Mouse (Mus musculus): ENCODE measurements around the gene Tmem125. TPM values are rescaled to one million over a fixed set of nuclear protein-coding genes. Genes with fewer than 3 reads are reported as not detected.
"Not testable (repeated sequence)": the region's sequence is repeated elsewhere in the genome, so short reads cannot be mapped to it uniquely, and the experiment has no call there.

The Tmem125 gene
- polyA plus RNA-seq, 1 experiment from 2014 or later: 6.3 TPM

DNA sequence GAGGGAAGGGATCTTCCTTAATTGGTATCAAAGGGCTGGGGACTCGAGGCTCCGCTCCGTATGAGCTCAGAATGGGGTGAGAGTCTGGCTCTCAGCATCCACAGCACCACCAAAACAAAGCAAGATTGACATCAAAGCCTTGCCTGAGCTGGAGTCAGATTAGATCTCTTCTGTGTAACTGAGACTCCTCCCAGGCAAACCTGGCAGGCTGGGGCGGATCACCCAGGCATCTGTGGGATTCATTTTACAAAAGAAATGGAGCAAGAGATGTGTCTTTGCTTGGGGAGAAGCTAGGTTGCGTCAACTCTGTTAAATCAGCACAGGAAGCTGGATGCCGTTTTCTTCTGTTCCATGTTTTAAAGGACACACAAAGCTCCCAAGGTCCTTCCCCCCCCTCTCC is 34.8 kb downstream of the Tmem125 start:
- H3K4me2 ChIP-seq: no peak overlapping the region
- H3K27me3 ChIP-seq: no peaks in the 10 kb centered on the region
- no peak for ATAC-seq (ENCODE audit: borderline replicate concordance, extremely low read depth, low FRiP score, low TSS enrichment)
- H3K9ac ChIP-seq: no peak overlapping the region
- H3K4me3 ChIP-seq: no peak overlapping the region
- H3K4me1 ChIP-seq: peaks cover 7% of the 10 kb centered on the region; the same call in 1 of the 2 replicates
- H3K9me3 ChIP-seq: no peaks in the 10 kb centered on the region
- no peak overlapping the region for H3K27ac ChIP-seq
- WGBS: 23% methylated on average over 6 of the region's 6 CpGs
- no peaks in the 10 kb centered on the region for H3K36me3 ChIP-seq

DNA sequence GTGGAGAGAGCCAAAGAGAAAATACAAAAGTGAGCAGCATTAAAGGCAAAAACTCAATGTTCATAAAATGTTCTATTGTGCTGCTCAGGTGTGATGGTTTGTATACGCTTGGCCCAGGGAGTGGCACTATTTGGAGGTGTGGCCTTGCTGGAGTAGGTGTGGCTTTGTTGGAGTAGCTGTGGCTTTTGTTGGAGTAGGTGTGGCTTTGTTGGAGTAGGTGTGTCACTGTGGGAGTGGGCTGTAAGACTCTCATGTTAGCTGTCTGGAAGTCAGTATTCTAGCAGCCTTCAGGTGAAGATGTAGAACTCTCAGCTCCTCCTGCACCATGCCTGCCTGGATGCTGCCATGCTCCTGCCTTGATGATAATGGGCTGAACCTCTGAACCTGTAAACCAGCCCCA is 36.7 kb downstream of the Tmem125 start:
- not testable (repeated sequence) for H3K27me3 ChIP-seq; H3K36me3 ChIP-seq; H3K4me3 ChIP-seq; H3K4me2 ChIP-seq; ATAC-seq (ENCODE audit: borderline replicate concordance, extremely low read depth, low FRiP score, low TSS enrichment); H3K9ac ChIP-seq; H3K4me1 ChIP-seq; H3K9me3 ChIP-seq; H3K27ac ChIP-seq
- 91% methylated on average over 1 of the region's 1 CpGs for WGBS

DNA sequence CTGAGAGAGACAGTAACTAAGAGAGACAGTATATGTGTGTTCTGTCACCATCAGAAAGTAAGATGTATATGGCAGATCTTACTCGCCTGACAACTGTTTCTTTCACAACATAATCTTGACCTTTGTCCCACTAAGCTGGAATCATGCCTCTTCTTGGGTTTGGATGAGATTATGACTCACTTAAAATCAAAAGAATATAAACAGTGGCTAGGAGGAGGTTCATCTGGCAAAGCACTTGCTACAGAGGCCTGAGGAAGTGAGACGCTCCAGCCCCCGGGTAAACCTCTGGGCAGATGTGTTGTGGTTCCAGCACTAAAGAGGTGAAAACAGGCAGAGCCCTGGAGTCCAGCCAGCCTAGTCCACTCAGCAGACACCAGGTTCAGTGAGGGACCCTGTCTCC is 38.3 kb downstream of the Tmem125 start:
- no peak overlapping the region for H3K9ac ChIP-seq
- peaks cover 7% of the 10 kb centered on the region; the same call in 1 of the 2 replicates for H3K4me1 ChIP-seq
- no peak overlapping the region for H3K4me3 ChIP-seq
- WGBS: 28% methylated on average over 3 of the region's 3 CpGs
- H3K9me3 ChIP-seq: no peaks in the 10 kb centered on the region
- H3K27me3 ChIP-seq: no peaks in the 10 kb centered on the region
- H3K36me3 ChIP-seq: no peaks in the 10 kb centered on the region
- ATAC-seq (ENCODE audit: borderline replicate concordance, extremely low read depth, low FRiP score, low TSS enrichment): no peak
- no peak overlapping the region for H3K4me2 ChIP-seq
- no peak overlapping the region for H3K27ac ChIP-seq

DNA sequence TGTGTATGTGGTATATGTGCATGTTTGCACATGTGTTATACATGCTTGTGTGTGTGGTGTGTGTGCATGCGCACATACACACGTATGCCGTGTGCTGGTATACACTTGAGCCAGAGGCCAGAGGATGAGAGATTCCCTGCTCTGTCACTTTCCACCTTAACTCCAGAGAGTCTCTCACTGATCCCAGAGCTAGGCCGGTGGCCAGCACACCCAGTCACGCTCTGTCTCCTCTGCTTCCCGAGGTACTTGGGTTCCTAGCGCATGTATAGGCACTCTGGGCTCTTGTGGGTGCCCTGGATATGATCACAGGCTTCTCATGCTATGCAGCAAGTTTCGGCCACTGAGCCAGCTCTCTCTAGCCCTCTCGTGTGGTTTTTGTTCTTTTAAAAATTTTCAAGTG is 43.1 kb downstream of the Tmem125 start:
- no peak for ATAC-seq (ENCODE audit: borderline replicate concordance, extremely low read depth, low FRiP score, low TSS enrichment)
- 56% methylated on average over 9 of the region's 9 CpGs for WGBS
- no peak overlapping the region for H3K9ac ChIP-seq
- H3K36me3 ChIP-seq: no peaks in the 10 kb centered on the region
- no peaks in the 10 kb centered on the region for H3K27me3 ChIP-seq
- no peak overlapping the region for H3K4me3 ChIP-seq
- H3K27ac ChIP-seq: no peak overlapping the region
- H3K4me2 ChIP-seq: no peak overlapping the region
- H3K9me3 ChIP-seq: no peaks in the 10 kb centered on the region
- no peaks in the 10 kb centered on the region for H3K4me1 ChIP-seq

- no peak overlapping the region for H3K4me2 ChIP-seq
- no peak for ATAC-seq (ENCODE audit: borderline replicate concordance, extremely low read depth, low FRiP score, low TSS enrichment)
- WGBS: 50% methylated on average over 6 of the region's 6 CpGs
- H3K9me3 ChIP-seq: no peaks in the 10 kb centered on the region
- no peak overlapping the region for H3K9ac ChIP-seq
- no peaks in the 10 kb centered on the region for H3K36me3 ChIP-seq
- no peaks in the 10 kb centered on the region for H3K4me1 ChIP-seq
- no peak overlapping the region for H3K27ac ChIP-seq
- H3K4me3 ChIP-seq: no peak overlapping the region
- no peaks in the 10 kb centered on the region for H3K27me3 ChIP-seq
These were observed 43.6 kb downstream of the Tmem125 start for GRCm38 (mm10) chr4:118500171-118500724.

Other genes with a start within 250 kb of the Tmem125 start
- 6.6 and 7.0 TPM in 2 replicates for gene Szt2, start 134.8 kb downstream of the Tmem125 start, polyA plus RNA-seq (2015; fragmentation: Nextera tagmentation; extraction: Ambion mirVana)
- 86.0 and 90.9 TPM in 2 replicates for gene Med8, start 134.7 kb downstream of the Tmem125 start, polyA plus RNA-seq (2015; fragmentation: Nextera tagmentation; extraction: Ambion mirVana)
- 95.3 and 107 TPM in 2 replicates for gene Elovl1, start 116.0 kb downstream of the Tmem125 start, polyA plus RNA-seq (2015; fragmentation: Nextera tagmentation; extraction: Ambion mirVana)
- gene Cdc20, start 106.7 kb downstream of the Tmem125 start, polyA plus RNA-seq (2015; fragmentation: Nextera tagmentation; extraction: Ambion mirVana): 311 and 313 TPM in 2 replicates
- gene Mpl, start 86.5 kb downstream of the Tmem125 start, polyA plus RNA-seq (2015; fragmentation: Nextera tagmentation; extraction: Ambion mirVana): 0.40 and 0.74 TPM in 2 replicates
- 85.6 and 86.1 TPM in 2 replicates for gene Tie1, start 54.0 kb downstream of the Tmem125 start, polyA plus RNA-seq (2015; fragmentation: Nextera tagmentation; extraction: Ambion mirVana)
- gene 2610528J11Rik, start 17.0 kb downstream of the Tmem125 start, polyA plus RNA-seq (2015; fragmentation: Nextera tagmentation; extraction: Ambion mirVana): 12.9 and 13.1 TPM in 2 replicates
- 0.55 and 0.64 TPM in 2 replicates for gene Cfap57, start 76.7 kb upstream of the Tmem125 start, polyA plus RNA-seq (2015; fragmentation: Nextera tagmentation; extraction: Ambion mirVana)
- gene Ebna1bp2, start 76.8 kb upstream of the Tmem125 start, polyA plus RNA-seq (2015; fragmentation: Nextera tagmentation; extraction: Ambion mirVana): 123 and 124 TPM in 2 replicates
- not detected in 2 replicates for gene Olfr62, start 114.9 kb upstream of the Tmem125 start, polyA plus RNA-seq (2015; fragmentation: Nextera tagmentation; extraction: Ambion mirVana)
- gene Olfr1342, start 148.7 kb upstream of the Tmem125 start, polyA plus RNA-seq (2015; fragmentation: Nextera tagmentation; extraction: Ambion mirVana): 0.69 and 0.78 TPM in 2 replicates
- not detected in 2 replicates for gene Olfr1341, start 159.5 kb upstream of the Tmem125 start, polyA plus RNA-seq (2015; fragmentation: Nextera tagmentation; extraction: Ambion mirVana)
- not detected in 2 replicates for gene Olfr1340, start 176.1 kb upstream of the Tmem125 start, polyA plus RNA-seq (2015; fragmentation: Nextera tagmentation; extraction: Ambion mirVana)
- gene Olfr1339, start 188.1 kb upstream of the Tmem125 start, polyA plus RNA-seq (2015; fragmentation: Nextera tagmentation; extraction: Ambion mirVana): not detected in 2 replicates
- gene Olfr1338, start 214.7 kb upstream of the Tmem125 start, polyA plus RNA-seq (2015; fragmentation: Nextera tagmentation; extraction: Ambion mirVana): not detected in 2 replicates
- gene Olfr1337, start 238.5 kb upstream of the Tmem125 start, polyA plus RNA-seq (2015; fragmentation: Nextera tagmentation; extraction: Ambion mirVana): not detected in 2 replicates

Data from lung, embryonic 15.5 days (tissue).